In genomic region chr5:134350660-134351059, GRCm38 (mm10) we compare ENCODE assay signal across 8 mouse cellular contexts. TPM values are rescaled to one million over a fixed set of nuclear protein-coding genes. Genes with fewer than 3 reads are reported as not detected.
A peak's percentile ranks its signal among the peaks of the same experiment; 100 is the strongest.
DNase-seq lines count a peak whose midpoint lies in the region; ATAC-seq and TF ChIP-seq lines count a peak whose summit lies in the region.

No protein-coding gene starts in this region.

- H3K4me1 ChIP-seq in E14TG2a.4 (replicated peaks; ENCODE audit: low read depth, low read length) = peaks cover 29% of the 10 kb centered on the region
- peaks cover 28% of the 10 kb centered on the region for H3K4me1 ChIP-seq in embryonic facial prominence, embryonic 13.5 days
- peaks cover 26% of the 10 kb centered on the region for H3K4me1 ChIP-seq in heart, embryonic 10.5 days
- H3K4me1 ChIP-seq in neural tube, embryonic 12.5 days = no peaks in the 10 kb centered on the region

- H3K27me3 ChIP-seq in E14TG2a.4 (ENCODE audit: insufficient read depth, low read length) = no peaks in the 10 kb centered on the region
- H3K27me3 ChIP-seq in embryonic facial prominence, embryonic 13.5 days = no peaks in the 10 kb centered on the region
- no peaks in the 10 kb centered on the region for H3K27me3 ChIP-seq in heart, embryonic 10.5 days (ENCODE audit: insufficient read depth, poor library complexity, severe bottlenecking)
- H3K27me3 ChIP-seq in neural tube, embryonic 12.5 days (replicated peaks) = no peaks in the 10 kb centered on the region

- H3K9ac ChIP-seq in embryonic facial prominence, embryonic 13.5 days = 0 out of 2 replicates have a peak overlapping the region, but pooled peaks have one; percentile 16
- H3K9ac ChIP-seq in neural tube, embryonic 12.5 days = no peak overlapping the region

- peak overlapping the region; percentile 39; the same call in 1 of the 2 replicates for H3K27ac ChIP-seq in embryonic facial prominence, embryonic 13.5 days
- H3K27ac ChIP-seq in heart, embryonic 10.5 days = no peak overlapping the region
- no peak overlapping the region for H3K27ac ChIP-seq in neural tube, embryonic 12.5 days

- H3K4me2 ChIP-seq in embryonic facial prominence, embryonic 13.5 days = peak overlapping the region; percentile 46
- H3K4me2 ChIP-seq in neural tube, embryonic 12.5 days (replicated peaks) = peak overlapping the region; percentile 32; the same call in 1 of the 2 replicates

- H3K9me3 ChIP-seq in E14TG2a.4 (ENCODE audit: low read length) = peaks cover 6% of the 10 kb centered on the region; the same call in 1 of the 2 replicates
- H3K9me3 ChIP-seq in embryonic facial prominence, embryonic 13.5 days = no peaks in the 10 kb centered on the region
- H3K9me3 ChIP-seq in heart, embryonic 10.5 days = no peaks in the 10 kb centered on the region
- no peaks in the 10 kb centered on the region for H3K9me3 ChIP-seq in neural tube, embryonic 12.5 days

- peaks cover 5% of the 10 kb centered on the region for H3K36me3 ChIP-seq in E14TG2a.4 (ENCODE audit: insufficient read depth, low read length)
- H3K36me3 ChIP-seq in embryonic facial prominence, embryonic 13.5 days = no peaks in the 10 kb centered on the region
- no peaks in the 10 kb centered on the region for H3K36me3 ChIP-seq in heart, embryonic 10.5 days
- no peaks in the 10 kb centered on the region for H3K36me3 ChIP-seq in neural tube, embryonic 12.5 days

- DNase-seq in adrenal gland, adult (ENCODE audit: inconsistent age in 2 of 2, low spot score in 1 of 2) = peak; percentile 88 to 94
- peak; percentile 90 for DNase-seq in heart, embryonic 10.5 days (ENCODE audit: low spot score)
- peak; percentile 43 to 60 for DNase-seq in kidney, adult 8-10 months
- DNase-seq in lung, adult 18-20 months = peak; percentile 75 to 84
- DNase-seq in thymus, postnatal 25 days = peak; percentile 78

- TF ChIP-seq CTCF in E14TG2a.4 (conservative IDR thresholded peaks at IDR 0.05; ENCODE audit: low read length) = no peak

- peak overlapping the region; percentile 44; the same call in 1 of the 2 replicates for H3K4me3 ChIP-seq in E14TG2a.4 (replicated peaks; ENCODE audit: low read length)
- H3K4me3 ChIP-seq in embryonic facial prominence, embryonic 13.5 days = 0 out of 2 replicates have a peak overlapping the region, but pooled peaks have one; percentile 12
- peak overlapping the region; percentile 22; the same call in 1 of the 2 replicates for H3K4me3 ChIP-seq in heart, embryonic 10.5 days
- no peak overlapping the region for H3K4me3 ChIP-seq in neural tube, embryonic 12.5 days

- peak; percentile 66 for ATAC-seq in embryonic facial prominence, embryonic 13.5 days (ENCODE audit: insufficient number of reproducible peaks, insufficient read depth, low FRiP score, low TSS enrichment, low read depth)
- ATAC-seq in neural tube, embryonic 12.5 days (ENCODE audit: low FRiP score, low read depth) = 0 out of 2 replicates have a peak, but pooled peaks have one; percentile 21

- WGBS in embryonic facial prominence, embryonic 13.5 days = 11% methylated on average over 10 of the region's 10 CpGs
- 14% methylated on average over 10 of the region's 10 CpGs for WGBS in heart, embryonic 10.5 days
- WGBS in neural tube, embryonic 12.5 days = 20% methylated on average over 10 of the region's 10 CpGs

RNA-seq across cellular contexts. Expression of gene Gtf2i, which starts 36.1 kb away (rescaled TPM):
- 225 and 236 TPM in 2 replicates for polyA plus RNA-seq in embryonic facial prominence, embryonic 13.5 days (2015; fragmentation: Nextera tagmentation; extraction: Ambion mirVana)
- polyA plus RNA-seq in heart, embryonic 10.5 days (2016; fragmentation: Nextera tagmentation; extraction: Ambion mirVana) = 130 and 141 TPM in 2 replicates
- 214 and 229 TPM in 2 replicates for polyA plus RNA-seq in neural tube, embryonic 12.5 days (2016; fragmentation: Nextera tagmentation; extraction: Ambion mirVana)
